Mouse (Mus musculus) heart, embryonic 10.5 days (tissue): ENCODE results near the gene Gdf7. TPM values are rescaled to one million over a fixed set of nuclear protein-coding genes. Genes with fewer than 3 reads are reported as not detected.
A peak's percentile ranks its signal among the peaks of the same experiment; 100 is the strongest.

Experiments used
- DNase-seq: peaks from one replicate; pipeline ENCODE4 v3.0.0-alpha.2; 2017; ENCODE audit warnings: low spot score
- H3K27ac ChIP-seq: fragments of 300-500 bp; sonication (generic); 2 replicates; pipeline ENCODE4 v1.5.1; 2016; ENCODE audit warnings: mild to moderate bottlenecking
- H3K27me3 ChIP-seq: fragments of 300-500 bp; sonication (generic); 2 replicates; pipeline ENCODE4 v1.6.1; 2016; ENCODE audit warnings: mild to moderate bottlenecking; ENCODE audit not compliant: poor library complexity, insufficient read depth, severe bottlenecking
- H3K36me3 ChIP-seq: fragments of 300-500 bp; sonication (generic); 2 replicates; pipeline ENCODE4 v1.6.1; 2016; ENCODE audit warnings: mild to moderate bottlenecking, moderate library complexity
- H3K4me1 ChIP-seq: fragments of 300-500 bp; sonication (generic); 2 replicates; pipeline ENCODE4 v1.6.1; 2016; ENCODE audit warnings: mild to moderate bottlenecking
- H3K4me3 ChIP-seq: fragments of 300-500 bp; sonication (generic); 2 replicates; pipeline ENCODE4 v1.5.1; 2016; ENCODE audit warnings: mild to moderate bottlenecking, moderate library complexity
- H3K9me3 ChIP-seq: fragments of 300-500 bp; sonication (generic); 2 replicates; pipeline ENCODE4 v1.6.1; 2016; ENCODE audit warnings: mild to moderate bottlenecking, moderate library complexity
- WGBS: fragments of 180-500 bp; shearing (Covaris S2); methylation state at CpG from one replicate; pipeline ENCODE4 v1.1.7; 2016; 5-methylcytosine and 5-hydroxymethylcytosine counted together
- polyA plus RNA-seq: library from polyadenylated mRNA; unstranded; fragments of >200 nt; fragmentation: Nextera tagmentation; extraction: Ambion mirVana; gene quantifications from 2 replicates; pipeline ENCODE4 v1.2.1, GENCODE M21; 2016

The Gdf7 gene
- polyA plus RNA-seq, 1 experiment from 2014 or later = 0.13 TPM

- H3K4me3 ChIP-seq = no peak overlapping the region
- WGBS = 74% methylated on average over 10 of the region's 10 CpGs
- peaks cover 47% of the 10 kb centered on the region for H3K36me3 ChIP-seq
- peaks cover 6% of the 10 kb centered on the region; the same call in 1 of the 2 replicates for H3K4me1 ChIP-seq
- no peak for DNase-seq
- no peak overlapping the region for H3K27ac ChIP-seq
- H3K27me3 ChIP-seq = no peaks in the 10 kb centered on the region
- H3K9me3 ChIP-seq = no peaks in the 10 kb centered on the region
Measured at GRCm38 (mm10) chr12:8324086-8324485, 22.3 kb upstream of the Gdf7 start.

- WGBS = 85% methylated on average over 10 of the region's 10 CpGs
- no peak for DNase-seq
- Histone ChIP-seq H3K4me1 (0 out of 2 replicates have a peak, but pooled peaks cover 3% of the 10 kb centered on the region), H3K27ac (no peak overlapping the region), H3K9me3 (no peaks in the 10 kb centered on the region), H3K27me3 (no peaks in the 10 kb centered on the region), H3K36me3 (peaks cover 64% of the 10 kb centered on the region), H3K4me3 (no peak overlapping the region)
Measured at GRCm38 (mm10) chr12:8321506-8321905, 19.8 kb upstream of the Gdf7 start.

GRCm38 (mm10) chr12:8320084-8320713 lies 18.4 kb upstream of the Gdf7 start:
- H3K9me3 ChIP-seq = no peaks in the 10 kb centered on the region
- H3K4me3 ChIP-seq = no peak overlapping the region
- no peak overlapping the region for H3K27ac ChIP-seq
- WGBS = 37% methylated on average over 5 of the region's 5 CpGs
- H3K36me3 ChIP-seq = peaks cover 67% of the 10 kb centered on the region
- DNase-seq = no peak
- H3K27me3 ChIP-seq = no peaks in the 10 kb centered on the region
- H3K4me1 ChIP-seq = 0 out of 2 replicates have a peak, but pooled peaks cover 3% of the 10 kb centered on the region

- H3K36me3 ChIP-seq = peaks cover 46% of the 10 kb centered on the region
- H3K27ac ChIP-seq = no peak overlapping the region
- WGBS = 82% methylated on average over 5 of the region's 5 CpGs
- H3K4me1 ChIP-seq = peaks cover 12% of the 10 kb centered on the region
- no peak overlapping the region for H3K4me3 ChIP-seq
- DNase-seq = no peak
- no peaks in the 10 kb centered on the region for H3K9me3 ChIP-seq
- peaks cover 5% of the 10 kb centered on the region for H3K27me3 ChIP-seq
Measured at GRCm38 (mm10) chr12:8316541-8316940, 14.8 kb upstream of the Gdf7 start.

GRCm38 (mm10) chr12:8313773-8314172 lies 12.0 kb upstream of the Gdf7 start:
- WGBS = 17% methylated on average over 12 of the region's 12 CpGs
- peak overlapping the region; percentile 80 for H3K4me3 ChIP-seq
- no peak for DNase-seq
- H3K9me3 ChIP-seq = no peaks in the 10 kb centered on the region
- peaks cover 21% of the 10 kb centered on the region for H3K36me3 ChIP-seq
- H3K27me3 ChIP-seq = peaks cover 31% of the 10 kb centered on the region
- H3K27ac ChIP-seq = peak overlapping the region; percentile 88
- peaks cover 12% of the 10 kb centered on the region for H3K4me1 ChIP-seq

GRCm38 (mm10) chr12:8313270-8313771 lies 11.6 kb upstream of the Gdf7 start, which contains the start of gene Hs1bp3:
Gene Hs1bp3, plus strand, starts transcription at chr12:8313432.
- peak within 1 kb of the TSS; percentile 88 for H3K27ac ChIP-seq
- H3K9me3 ChIP-seq = no peaks in the 10 kb centered on the region
- peak within 1 kb of the TSS; percentile 80 for H3K4me3 ChIP-seq
- H3K27me3 ChIP-seq = peaks cover 31% of the 10 kb centered on the region
- under 1% methylated on average over 37 of the region's 38 CpGs for WGBS
- peaks cover 12% of the 10 kb centered on the region for H3K4me1 ChIP-seq
- peak; percentile 92 for DNase-seq
- H3K36me3 ChIP-seq = peaks cover 17% of the 10 kb centered on the region

- no peak for DNase-seq
- Histone ChIP-seq H3K27me3 (peaks cover 31% of the 10 kb centered on the region), H3K4me3 (no peak overlapping the region), H3K27ac (no peak overlapping the region), H3K4me1 (peaks cover 12% of the 10 kb centered on the region), H3K9me3 (no peaks in the 10 kb centered on the region), H3K36me3 (peaks cover 7% of the 10 kb centered on the region; the same call in 1 of the 2 replicates)
- WGBS = 72% methylated on average over 4 of the region's 4 CpGs
Measured at GRCm38 (mm10) chr12:8312266-8312665, 10.5 kb upstream of the Gdf7 start.

GRCm38 (mm10) chr12:8310992-8311391 lies 9.2 kb upstream of the Gdf7 start:
- H3K27me3 ChIP-seq = peaks cover 33% of the 10 kb centered on the region
- peaks cover 12% of the 10 kb centered on the region for H3K4me1 ChIP-seq
- no peak overlapping the region for H3K4me3 ChIP-seq
- WGBS = 50% methylated on average over 17 of the region's 17 CpGs
- H3K27ac ChIP-seq = no peak overlapping the region
- no peak for DNase-seq
- no peaks in the 10 kb centered on the region for H3K9me3 ChIP-seq
- no peaks in the 10 kb centered on the region for H3K36me3 ChIP-seq

- Histone ChIP-seq H3K27me3 (peaks cover 72% of the 10 kb centered on the region), H3K4me3 (no peak overlapping the region), H3K9me3 (no peaks in the 10 kb centered on the region), H3K27ac (no peak overlapping the region), H3K4me1 (peaks cover 5% of the 10 kb centered on the region), H3K36me3 (no peaks in the 10 kb centered on the region)
- DNase-seq = no peak
- 54% methylated on average over 1 of the region's 1 CpGs for WGBS
Measured at GRCm38 (mm10) chr12:8306910-8307309, 5.2 kb upstream of the Gdf7 start.

- Histone ChIP-seq H3K27me3 (peaks cover 72% of the 10 kb centered on the region), H3K9me3 (no peaks in the 10 kb centered on the region), H3K27ac (no peak overlapping the region), H3K4me1 (peaks cover 10% of the 10 kb centered on the region), H3K36me3 (no peaks in the 10 kb centered on the region), H3K4me3 (no peak overlapping the region)
- 7% methylated on average over 5 of the region's 5 CpGs for WGBS
- no peak for DNase-seq
Measured at GRCm38 (mm10) chr12:8306432-8306831, 4.7 kb upstream of the Gdf7 start.

- Histone ChIP-seq H3K4me1 (peaks cover 12% of the 10 kb centered on the region), H3K9me3 (no peaks in the 10 kb centered on the region), H3K27ac (no peak overlapping the region), H3K27me3 (peaks cover 72% of the 10 kb centered on the region), H3K4me3 (no peak overlapping the region), H3K36me3 (no peaks in the 10 kb centered on the region)
- whole genome bisulfite sequencing = 39% methylated on average over 2 of the region's 2 CpGs
- DNase-seq = no peak
Measured at GRCm38 (mm10) chr12:8305258-8305657, 3.5 kb upstream of the Gdf7 start.

- no peak for DNase-seq
- Histone ChIP-seq H3K4me1 (peaks cover 35% of the 10 kb centered on the region), H3K27ac (no peak overlapping the region), H3K9me3 (no peaks in the 10 kb centered on the region), H3K4me3 (peak overlapping the region; percentile 64), H3K36me3 (no peaks in the 10 kb centered on the region), H3K27me3 (peaks cover 100% of the 10 kb centered on the region)
- 4% methylated on average over 46 of the region's 46 CpGs for WGBS
Measured at GRCm38 (mm10) chr12:8301011-8301814, 541 bp downstream of the Gdf7 start.

- Histone ChIP-seq H3K36me3 (no peaks in the 10 kb centered on the region), H3K9me3 (no peaks in the 10 kb centered on the region), H3K4me3 (no peak overlapping the region), H3K27me3 (peaks cover 100% of the 10 kb centered on the region), H3K4me1 (peaks cover 35% of the 10 kb centered on the region), H3K27ac (no peak overlapping the region)
- DNase-seq = no peak
- 35% methylated on average over 5 of the region's 5 CpGs for WGBS
Measured at GRCm38 (mm10) chr12:8300521-8300920, 1.2 kb downstream of the Gdf7 start.
